Mouse (Mus musculus) megakaryocyte, embryonic 14.5 days (primary cell): Measurements from ENCODE around the gene Spatc1l.

Experiments used
- FLI1 ChIP-seq: IDR thresholded peaks from 2 replicates; pipeline ENCODE4 v1.6.1; 2012; ENCODE audit warnings: low read length, inconsistent platforms, mixed read lengths
- GATA1 ChIP-seq: IDR thresholded peaks from 3 replicates; pipeline ENCODE4 v1.6.1; 2012; ENCODE audit warnings: mixed read lengths, low read length, inconsistent platforms, borderline replicate concordance

- TF ChIP-seq FLI1 = no peak
- TF ChIP-seq GATA1 = no peak
Measured at GRCm38 (mm10) chr10:76584138-76584537, 22.1 kb downstream of the Spatc1l start.
